Mouse (Mus musculus): ENCODE measurements around the gene Irs3.

The Irs3 gene

GRCm38 (mm10) chr5:137645652-137646091, at the start of gene Irs3:
Gene Irs3 (minus strand): TSS chr5:137645714.
- no peak for DNase-seq (ENCODE audit: low read depth, low spot score)

DNA sequence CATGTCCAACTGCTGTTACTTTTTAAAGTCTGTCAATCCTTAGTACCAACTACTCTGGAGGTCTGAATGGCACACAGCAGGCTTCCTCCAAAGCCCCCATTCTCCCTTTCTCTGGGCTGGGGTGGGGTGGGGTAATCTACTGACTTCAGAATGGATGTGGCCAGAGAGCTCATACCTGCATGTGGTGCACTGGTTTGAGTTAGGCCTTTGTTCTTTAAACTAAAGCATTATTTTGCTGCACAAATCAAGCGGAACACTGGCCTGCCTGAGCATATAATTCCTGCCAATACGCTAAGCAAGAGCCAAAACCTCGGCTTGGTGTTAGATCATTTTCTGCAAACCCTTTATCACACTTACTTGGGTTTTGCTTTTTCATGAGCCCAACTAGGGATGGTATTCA, 49.3 kb upstream of the Irs3 start:
- DNase-seq (ENCODE audit: low read depth, low spot score), result no peak

- DNase-seq (ENCODE audit: low read depth, low spot score), result no peak
These were observed 46.4 kb upstream of the Irs3 start for GRCm38 (mm10) chr5:137691881-137692280.

DNA sequence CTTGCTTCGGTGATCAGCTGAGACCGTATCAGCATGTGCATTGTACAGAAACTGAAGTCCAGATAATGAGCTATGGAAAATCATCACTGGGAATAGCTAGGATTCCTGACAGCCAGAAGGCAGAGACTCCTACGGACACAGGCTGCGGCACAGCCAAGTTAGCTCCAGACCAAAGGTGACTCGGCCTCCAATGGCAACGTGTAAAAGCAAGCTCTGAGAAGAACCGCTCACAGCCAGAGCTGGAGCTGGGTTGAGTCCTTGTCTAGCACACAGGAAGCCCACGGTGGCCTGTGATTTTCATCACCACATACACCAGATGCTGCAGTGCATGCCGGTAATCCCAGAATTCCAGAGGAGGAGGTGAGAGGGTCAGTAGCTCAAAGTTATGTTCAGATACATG, 45.0 kb upstream of the Irs3 start:
- no peak for DNase-seq (ENCODE audit: low read depth, low spot score)

- DNase-seq (ENCODE audit: low read depth, low spot score), result no peak
These were observed 44.5 kb upstream of the Irs3 start for GRCm38 (mm10) chr5:137689974-137690373.

GRCm38 (mm10) chr5:137686127-137686790, 40.7 kb upstream of the Irs3 start:
- no peak for DNase-seq (ENCODE audit: low read depth, low spot score)

- no peak for DNase-seq (ENCODE audit: low read depth, low spot score)
These were observed 40.1 kb upstream of the Irs3 start for GRCm38 (mm10) chr5:137685653-137686052.

- peak; percentile 100 for DNase-seq (ENCODE audit: low read depth, low spot score)
These were observed 39.0 kb upstream of the Irs3 start, which contains the start of gene Agfg2 for GRCm38 (mm10) chr5:137684294-137685123. Gene Agfg2 (minus strand): TSS chr5:137684726.

- peak; percentile 43 for DNase-seq (ENCODE audit: low read depth, low spot score)
These were observed 38.1 kb upstream of the Irs3 start for GRCm38 (mm10) chr5:137683388-137684293.

DNA sequence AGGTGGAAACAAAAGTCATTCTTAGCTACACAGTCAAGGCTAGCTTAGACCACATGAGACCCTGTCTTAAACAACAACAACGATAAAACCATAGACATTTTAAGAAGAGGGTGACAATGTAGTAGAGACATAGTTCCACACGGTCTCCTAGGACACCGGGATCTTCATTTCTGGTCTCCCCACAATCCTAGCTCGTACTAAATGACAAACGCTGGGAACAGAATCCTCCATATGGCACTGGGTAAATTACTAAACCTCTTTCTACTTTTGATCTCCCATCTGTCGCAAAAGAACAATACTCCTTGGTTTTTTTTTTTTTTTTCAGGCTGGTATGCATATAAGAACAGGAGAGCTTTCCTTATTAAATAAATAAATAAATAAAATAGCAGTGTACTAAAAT, 37.0 kb upstream of the Irs3 start:
- DNase-seq (ENCODE audit: low read depth, low spot score), result no peak

DNA sequence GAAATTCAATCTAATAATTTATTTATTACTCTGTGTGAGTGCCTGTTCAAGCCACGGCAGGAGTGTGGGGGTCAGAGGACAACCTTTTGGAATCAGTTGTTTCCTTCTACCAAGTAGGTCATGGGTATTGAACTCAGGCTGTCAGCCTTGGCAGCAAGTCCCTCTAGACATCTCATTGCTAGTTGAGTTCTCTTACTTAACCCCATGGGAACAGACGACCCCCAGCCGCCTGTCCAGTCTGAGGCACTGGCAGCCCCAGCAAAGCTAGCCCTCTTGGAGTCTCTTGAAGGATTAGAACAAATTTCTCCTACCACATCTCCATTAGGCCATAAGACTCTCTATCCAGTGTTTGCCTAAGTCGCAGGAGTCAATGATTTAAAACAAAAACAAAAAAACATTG, 34.2 kb upstream of the Irs3 start:
- no peak for DNase-seq (ENCODE audit: low read depth, low spot score)

DNA sequence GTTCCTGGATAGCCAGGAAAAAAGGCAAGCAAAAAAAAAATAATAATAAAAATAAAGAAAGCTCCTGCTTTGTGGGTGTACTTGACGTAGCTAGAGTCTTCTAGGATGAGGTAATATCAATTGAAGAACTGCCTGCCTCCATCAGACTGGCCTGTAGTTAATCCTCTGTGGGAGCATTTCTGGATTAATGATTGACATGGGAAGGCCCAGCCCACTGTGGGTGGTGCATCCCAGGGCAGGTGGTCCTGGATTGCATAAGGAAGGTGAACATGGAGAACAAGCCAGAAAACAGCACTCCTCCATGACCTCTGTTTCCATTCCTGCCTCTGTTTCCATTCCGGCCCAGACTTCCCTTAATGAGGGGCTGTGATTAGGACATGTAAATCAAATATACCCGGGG, 33.2 kb upstream of the Irs3 start:
- DNase-seq (ENCODE audit: low read depth, low spot score), result no peak

DNA sequence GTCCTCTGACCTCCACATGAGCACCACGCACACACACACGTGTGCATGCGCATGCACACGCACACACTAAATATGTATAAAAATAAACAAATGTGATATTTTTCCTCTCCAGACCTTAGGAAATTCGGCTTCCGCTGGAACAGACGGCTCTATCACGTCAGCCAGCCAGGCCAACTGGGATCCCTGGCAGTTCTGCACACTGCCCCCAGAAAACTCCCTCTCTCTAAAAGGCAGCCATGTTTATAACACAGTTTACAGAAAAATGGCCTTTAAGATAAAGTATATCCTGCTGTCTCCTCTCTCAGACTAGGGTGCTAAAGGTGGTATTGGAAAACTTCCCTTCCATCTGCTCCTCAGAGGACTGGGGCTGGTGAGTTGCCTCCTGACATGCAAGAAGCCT, 32.3 kb upstream of the Irs3 start:
- DNase-seq (ENCODE audit: low read depth, low spot score), result no peak

DNA sequence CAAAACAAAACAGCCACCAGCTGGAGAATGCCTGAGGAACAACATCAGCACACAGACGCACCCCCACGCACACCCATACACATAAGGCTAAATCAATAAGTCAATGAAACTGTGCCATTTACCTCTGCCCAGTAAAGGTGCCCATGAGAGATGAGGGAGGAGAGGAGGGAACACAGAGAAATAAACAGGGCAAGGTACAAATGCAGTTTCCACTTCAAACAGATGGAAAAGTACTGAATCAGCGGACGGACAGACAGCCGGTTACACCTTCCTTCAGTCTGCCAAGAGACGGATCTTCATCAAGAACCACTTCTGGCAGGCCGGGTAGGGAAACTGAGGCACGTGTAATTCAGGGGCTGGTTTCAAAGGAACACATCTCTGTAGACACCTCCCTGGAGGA, 29.3 kb upstream of the Irs3 start:
- no peak for DNase-seq (ENCODE audit: low read depth, low spot score)

- no peak for DNase-seq (ENCODE audit: low read depth, low spot score)
These were observed 27.5 kb upstream of the Irs3 start for GRCm38 (mm10) chr5:137673015-137673414.

GRCm38 (mm10) chr5:137672361-137672760, 26.8 kb upstream of the Irs3 start:
- DNase-seq (ENCODE audit: low read depth, low spot score), result peak; percentile 45

- DNase-seq (ENCODE audit: low read depth, low spot score), result peak; percentile 100
These were observed 26.1 kb upstream of the Irs3 start for GRCm38 (mm10) chr5:137671443-137672240.

DNA sequence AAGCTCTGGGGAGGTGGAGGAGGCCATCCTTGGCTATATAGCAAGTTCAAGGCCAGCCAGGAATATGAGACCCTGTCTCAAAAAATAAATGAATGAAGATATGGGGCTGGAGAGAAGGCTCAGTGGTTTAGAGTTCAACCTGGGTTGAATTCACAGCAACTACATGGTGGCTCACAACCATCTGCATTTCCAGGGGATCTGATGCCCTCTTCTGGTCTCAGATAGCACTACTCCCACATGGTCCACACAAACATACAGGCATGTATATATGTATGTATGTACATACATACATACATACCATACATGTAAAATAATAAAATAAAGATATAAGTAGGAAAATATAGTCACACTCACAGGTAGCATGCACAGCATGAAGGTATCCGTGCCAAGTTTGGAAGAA, 24.7 kb upstream of the Irs3 start:
- DNase-seq (ENCODE audit: low read depth, low spot score), result peak; percentile 65

- DNase-seq (ENCODE audit: low read depth, low spot score), result no peak
These were observed 23.5 kb upstream of the Irs3 start for GRCm38 (mm10) chr5:137668971-137669370.

- no peak for DNase-seq (ENCODE audit: low read depth, low spot score)
These were observed 17.5 kb upstream of the Irs3 start for GRCm38 (mm10) chr5:137663057-137663456.

DNA sequence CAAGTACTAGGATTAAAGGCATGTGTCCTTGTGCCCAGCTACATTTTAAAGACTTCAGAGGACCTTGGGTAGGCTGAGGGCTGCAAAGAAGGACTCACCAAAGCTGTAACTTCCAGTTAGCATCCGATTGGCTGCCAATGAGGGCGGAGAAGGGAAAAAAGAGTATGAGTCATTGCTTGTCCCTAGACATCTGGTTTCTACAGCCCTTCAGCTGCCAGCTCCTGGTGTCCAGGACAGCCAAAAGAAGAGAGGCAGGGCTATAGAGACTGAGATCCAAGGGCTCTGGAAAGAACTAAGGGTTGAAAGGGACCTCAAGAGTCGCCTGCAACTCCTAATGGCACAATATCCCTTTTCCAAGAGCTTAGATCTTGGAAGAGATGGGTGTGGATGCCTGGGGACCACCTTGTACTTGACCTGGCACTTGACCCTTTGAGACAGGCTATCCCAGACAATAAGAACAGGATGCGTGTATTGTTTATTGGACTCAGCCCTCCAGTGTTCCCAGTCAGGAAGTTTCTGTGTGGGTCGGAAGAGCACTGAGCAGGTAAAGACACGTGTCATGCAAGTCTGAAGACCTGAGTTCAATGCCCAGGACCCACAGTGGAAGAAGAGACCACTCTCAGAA, 14.7 kb upstream of the Irs3 start:
- peak; percentile 98 for DNase-seq (ENCODE audit: low read depth, low spot score)
